8 mouse cellular contexts compared by ENCODE assay signal in the genomic region with DNA sequence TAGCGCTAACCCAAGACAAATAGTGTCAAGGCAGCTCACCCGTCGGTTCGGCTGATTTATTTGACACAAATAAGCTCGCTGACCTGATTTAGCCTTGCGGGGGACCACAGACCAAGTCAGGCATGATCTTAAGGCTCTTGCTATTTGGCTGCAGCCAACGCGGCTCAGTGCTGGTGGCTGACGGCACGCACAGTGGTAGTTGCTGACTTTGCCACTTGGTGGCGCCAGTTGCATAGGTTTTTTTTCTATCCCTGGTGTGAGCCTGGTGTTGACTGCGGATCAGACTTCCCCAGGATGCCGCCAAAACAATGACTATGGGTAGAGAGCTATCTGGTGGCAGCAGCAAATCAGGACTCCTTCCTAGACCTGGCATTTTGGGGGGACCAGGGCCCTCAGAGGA. TPM values are rescaled to one million over a fixed set of nuclear protein-coding genes. Genes with fewer than 3 reads are reported as not detected.
DNase-seq lines count a peak whose midpoint lies in the region; ATAC-seq and TF ChIP-seq lines count a peak whose summit lies in the region.

No protein-coding gene starts in this region.

- DNase-seq in kidney, postnatal 0 days (ENCODE audit: low spot score) = peak; percentile 90
- DNase-seq in liver, embryonic 11.5 days (ENCODE audit: low spot score) = peak; percentile 80
- DNase-seq in neural tube, embryonic 10.5 days (ENCODE audit: extremely low spot score, low spot score) = peak; percentile 93
- peak; percentile 91 for DNase-seq in stomach, postnatal 0 days (ENCODE audit: low spot score)

- no peak overlapping the region for H3K9ac ChIP-seq in heart, embryonic 13.5 days
- no peak overlapping the region for H3K9ac ChIP-seq in kidney, postnatal 0 days (ENCODE audit: low read depth, low read length)
- no peak overlapping the region for H3K9ac ChIP-seq in liver, embryonic 11.5 days (ENCODE audit: low read depth, low read length)
- no peak overlapping the region for H3K9ac ChIP-seq in stomach, postnatal 0 days (ENCODE audit: low read length)

- H3K9me3 ChIP-seq in heart, embryonic 13.5 days = no peaks in the 10 kb centered on the region
- H3K9me3 ChIP-seq in kidney, postnatal 0 days (replicated peaks; ENCODE audit: low read length) = no peaks in the 10 kb centered on the region
- H3K9me3 ChIP-seq in liver, embryonic 11.5 days (ENCODE audit: control insufficient read depth, low read length) = no peaks in the 10 kb centered on the region
- no peaks in the 10 kb centered on the region for H3K9me3 ChIP-seq in stomach, postnatal 0 days (ENCODE audit: control insufficient read depth, low read length)

- TF ChIP-seq EP300 in stomach, postnatal 0 days (optimal IDR thresholded peaks at IDR 0.05) = no peak

- H3K27me3 ChIP-seq in C2C12 (ENCODE audit: control insufficient read depth, insufficient read depth, insufficient read length) = peaks cover 22% of the 10 kb centered on the region
- H3K27me3 ChIP-seq in heart, embryonic 13.5 days (replicated peaks) = peaks cover 72% of the 10 kb centered on the region
- peaks cover 10% of the 10 kb centered on the region for H3K27me3 ChIP-seq in kidney, postnatal 0 days (ENCODE audit: insufficient read depth, low read length)
- H3K27me3 ChIP-seq in liver, embryonic 11.5 days (replicated peaks; ENCODE audit: control insufficient read depth, insufficient read depth, low read length) = peaks cover 5% of the 10 kb centered on the region; the same call in 1 of the 2 replicates
- no peaks in the 10 kb centered on the region for H3K27me3 ChIP-seq in stomach, postnatal 0 days (ENCODE audit: control insufficient read depth, insufficient read depth, low read length)

- H3K4me3 ChIP-seq in C2C12 (ENCODE audit: insufficient read depth, poor library complexity, severe bottlenecking) = no peak overlapping the region
- no peak overlapping the region for H3K4me3 ChIP-seq in bone marrow macrophage, adult 2 months (ENCODE audit: insufficient read depth, low read length)
- H3K4me3 ChIP-seq in heart, embryonic 13.5 days = no peak overlapping the region
- no peak overlapping the region for H3K4me3 ChIP-seq in kidney, postnatal 0 days (replicated peaks; ENCODE audit: low read depth, low read length)
- H3K4me3 ChIP-seq in liver, embryonic 11.5 days (ENCODE audit: low read depth, low read length) = no peak overlapping the region
- H3K4me3 ChIP-seq in stomach, postnatal 0 days (ENCODE audit: low read depth, low read length) = no peak overlapping the region

- H3ac ChIP-seq in C2C12 (ENCODE audit: control insufficient read depth, insufficient read length, low read depth) = no peak overlapping the region

- H3K36me3 ChIP-seq in C2C12 (ENCODE audit: control insufficient read depth, insufficient read depth) = no peaks in the 10 kb centered on the region
- 0 out of 2 replicates have a peak, but pooled peaks cover 4% of the 10 kb centered on the region for H3K36me3 ChIP-seq in heart, embryonic 13.5 days
- no peaks in the 10 kb centered on the region for H3K36me3 ChIP-seq in kidney, postnatal 0 days (ENCODE audit: insufficient read depth, low read length)
- H3K36me3 ChIP-seq in liver, embryonic 11.5 days (ENCODE audit: control insufficient read depth, insufficient read depth, low read length) = no peaks in the 10 kb centered on the region
- H3K36me3 ChIP-seq in stomach, postnatal 0 days (ENCODE audit: control insufficient read depth, insufficient read depth, low read length) = no peaks in the 10 kb centered on the region

- peak overlapping the region; percentile 50 for H3K4me2 ChIP-seq in heart, embryonic 13.5 days
- no peak overlapping the region for H3K4me2 ChIP-seq in kidney, postnatal 0 days (ENCODE audit: low read length)
- H3K4me2 ChIP-seq in liver, embryonic 11.5 days = no peak overlapping the region
- no peak overlapping the region for H3K4me2 ChIP-seq in stomach, postnatal 0 days (replicated peaks; ENCODE audit: low read depth)

- no peaks in the 10 kb centered on the region for H3K79me3 ChIP-seq in C2C12 (ENCODE audit: low read depth)

- peak; percentile 65 for ATAC-seq in erythroid progenitor cell, adult 5-6 weeks (replicated peaks; ENCODE audit: low FRiP score, poor library complexity, severe bottlenecking)
- ATAC-seq in heart, embryonic 13.5 days (ENCODE audit: extremely low read depth, insufficient number of reproducible peaks, low FRiP score, low TSS enrichment) = no peak
- peak; percentile 75; the same call in 1 of the 2 replicates for ATAC-seq in kidney, postnatal 0 days (replicated peaks; ENCODE audit: low FRiP score, low read depth)
- peak; percentile 54 for ATAC-seq in liver, embryonic 11.5 days (replicated peaks; ENCODE audit: low FRiP score)
- peak; percentile 83 for ATAC-seq in stomach, postnatal 0 days (ENCODE audit: low FRiP score, low TSS enrichment)

- H3K4me1 ChIP-seq in bone marrow macrophage, adult 2 months (ENCODE audit: control insufficient read depth, insufficient read depth, low read length) = no peaks in the 10 kb centered on the region
- H3K4me1 ChIP-seq in heart, embryonic 13.5 days = peaks cover 12% of the 10 kb centered on the region
- H3K4me1 ChIP-seq in kidney, postnatal 0 days (replicated peaks; ENCODE audit: insufficient read depth, low read length) = no peaks in the 10 kb centered on the region
- no peaks in the 10 kb centered on the region for H3K4me1 ChIP-seq in liver, embryonic 11.5 days (replicated peaks; ENCODE audit: control insufficient read depth, insufficient read depth, low read length)
- H3K4me1 ChIP-seq in stomach, postnatal 0 days (replicated peaks; ENCODE audit: control insufficient read depth, insufficient read depth) = no peaks in the 10 kb centered on the region

- WGBS in heart, embryonic 13.5 days = 2% methylated on average over 13 of the region's 13 CpGs
- 1% methylated on average over 13 of the region's 13 CpGs for WGBS in kidney, postnatal 0 days
- 2% methylated on average over 13 of the region's 13 CpGs for WGBS in liver, embryonic 11.5 days
- 2% methylated on average over 13 of the region's 13 CpGs for WGBS in stomach, postnatal 0 days

- peak; percentile 76 for TF ChIP-seq CTCF in C2C12 (IDR thresholded peaks at IDR 0.05; ENCODE audit: control insufficient read depth, insufficient read depth, insufficient read length)
- TF ChIP-seq CTCF in bone marrow macrophage, adult 2 months (IDR thresholded peaks at IDR 0.05; ENCODE audit: low read depth, low read length) = peak; percentile 61
- peak; percentile 88 for TF ChIP-seq CTCF in kidney, postnatal 0 days (IDR thresholded peaks at IDR 0.05; ENCODE audit: low read depth)
- peak; percentile 95 for TF ChIP-seq CTCF in stomach, postnatal 0 days (IDR thresholded peaks at IDR 0.05; ENCODE audit: low read depth)

- no peaks in the 10 kb centered on the region for H3K79me2 ChIP-seq in C2C12 (ENCODE audit: control insufficient read depth, insufficient read depth)

- no peak for TF ChIP-seq POLR2A in bone marrow macrophage, adult 2 months (IDR thresholded peaks at IDR 0.05; ENCODE audit: borderline replicate concordance, low read depth, low read length)

- no peak overlapping the region for H3K27ac ChIP-seq in bone marrow macrophage, adult 2 months (ENCODE audit: insufficient read depth, low read depth, low read length)
- H3K27ac ChIP-seq in heart, embryonic 13.5 days (replicated peaks) = no peak overlapping the region
- no peak overlapping the region for H3K27ac ChIP-seq in kidney, postnatal 0 days
- H3K27ac ChIP-seq in liver, embryonic 11.5 days (ENCODE audit: low read depth, low read length) = no peak overlapping the region
- no peak overlapping the region for H3K27ac ChIP-seq in stomach, postnatal 0 days (replicated peaks)

TF ChIP-seq in C2C12, 6 proteins besides CTCF, POLR2A, EP300 and RAD21:
- TF ChIP-seq MAX (IDR thresholded peaks at IDR 0.05) (no peak), CEBPB (IDR thresholded peaks at IDR 0.05; ENCODE audit: low read depth) (no peak), FOSL1 (IDR thresholded peaks at IDR 0.05; ENCODE audit: insufficient read depth, low read length, poor library complexity, severe bottlenecking) (no peak), MYOG (IDR thresholded peaks at IDR 0.05; ENCODE audit: control insufficient read depth, extremely low read depth, insufficient read length) (no peak), MYOD1 (IDR thresholded peaks at IDR 0.05; ENCODE audit: control insufficient read depth, insufficient read length, low read depth) (no peak), USF1 (IDR thresholded peaks at IDR 0.05; ENCODE audit: low read depth) (no peak)

RNA-seq across cellular contexts. Expression of gene 2410131K14Rik, which starts 24.0 kb away (rescaled TPM):
- 5.9 TPM for polyA plus RNA-seq in C2C12 (2012; fragmentation: generic; extraction: Trizol)
- polyA plus RNA-seq in bone marrow macrophage, adult 2 months (2012; ENCODE audit: insufficient read depth, insufficient read length, missing spikeins) = 4.2 TPM in 2 replicates
- total RNA-seq in erythroid progenitor cell, adult 5-6 weeks (2015; ENCODE audit: low replicate concordance) = 0.72 and 1.7 TPM in 2 replicates
- 0.39 and 1.7 TPM in 2 replicates for total RNA-seq in erythroid progenitor cell, adult 5-6 weeks (2017; ENCODE audit: low replicate concordance)
- 6.1 and 6.5 TPM in 2 replicates for polyA plus RNA-seq in heart, embryonic 13.5 days (2015; fragmentation: Nextera tagmentation; extraction: Ambion mirVana)
- 7.7 TPM in 2 replicates for polyA plus RNA-seq in kidney, postnatal 0 days (2015; fragmentation: Nextera tagmentation; extraction: Ambion mirVana)
- polyA plus RNA-seq in liver, embryonic 11.5 days (2014; fragmentation: Nextera tagmentation; extraction: Ambion mirVana) = 4.3 TPM in 2 replicates
- polyA plus RNA-seq in stomach, postnatal 0 days (2015; fragmentation: Nextera tagmentation; extraction: Ambion mirVana) = 3.8 TPM in 2 replicates

RNA-seq across cellular contexts. Expression of gene Rnft2, which starts 24.1 kb away (rescaled TPM):
- 1.1 TPM for polyA plus RNA-seq in C2C12 (2012; fragmentation: generic; extraction: Trizol)
- polyA plus RNA-seq in bone marrow macrophage, adult 2 months (2012; ENCODE audit: insufficient read depth, insufficient read length, missing spikeins) = 0.79 and 1.2 TPM in 2 replicates
- not detected in 2 replicates for total RNA-seq in erythroid progenitor cell, adult 5-6 weeks (2015; ENCODE audit: low replicate concordance)
- not detected in 2 replicates for total RNA-seq in erythroid progenitor cell, adult 5-6 weeks (2017; ENCODE audit: low replicate concordance)
- 0.92 and 2.2 TPM in 2 replicates for polyA plus RNA-seq in heart, embryonic 13.5 days (2015; fragmentation: Nextera tagmentation; extraction: Ambion mirVana)
- polyA plus RNA-seq in kidney, postnatal 0 days (2015; fragmentation: Nextera tagmentation; extraction: Ambion mirVana) = 1.6 TPM in 2 replicates
- polyA plus RNA-seq in liver, embryonic 11.5 days (2014; fragmentation: Nextera tagmentation; extraction: Ambion mirVana) = 1.3 and 1.7 TPM in 2 replicates
- polyA plus RNA-seq in stomach, postnatal 0 days (2015; fragmentation: Nextera tagmentation; extraction: Ambion mirVana) = 0.40 and 0.62 TPM in 2 replicates
